Mouse (Mus musculus) cerebellum, postnatal 4 days (tissue): ENCODE data around the gene Gprc5d.

Experiments
- DNase-seq, 2 experiments: peaks; one replicate each; pipeline ENCODE4 v3.0.0; 2022; ENCODE audit warnings: low spot score in 2 of 2, mixed read lengths in 1 of 2

The Gprc5d gene

GRCm38 (mm10) chr6:135068221-135068620, 49.9 kb downstream of the Gprc5d start:
- DNase-seq = no peak

- DNase-seq = no peak
Observed at GRCm38 (mm10) chr6:135066795-135067445, 51.2 kb downstream of the Gprc5d start.

- DNase-seq = no peak
Observed at GRCm38 (mm10) chr6:135065236-135065957, 52.7 kb downstream of the Gprc5d start, which contains the start of gene Gprc5a. Gene Gprc5a (plus strand): TSS chr6:135065651.

DNA sequence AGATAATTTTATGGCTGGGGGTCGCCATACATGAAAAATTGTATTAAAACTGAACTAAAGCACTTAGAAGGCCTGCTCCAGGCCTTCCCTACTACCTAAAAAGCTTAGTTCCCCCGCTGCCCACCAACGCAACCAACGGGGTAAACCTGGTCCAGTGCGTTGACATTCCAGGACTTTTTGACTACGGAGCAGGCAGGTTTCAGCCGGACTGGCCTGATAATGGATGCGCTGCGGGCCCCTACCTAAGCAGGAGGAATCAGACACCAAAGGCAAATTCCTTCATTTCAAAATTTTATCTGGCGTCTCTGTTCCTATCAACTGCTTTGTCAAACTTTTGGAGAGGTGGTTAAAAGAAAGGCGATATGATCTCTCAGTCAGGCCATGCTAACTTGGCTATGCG, 53.5 kb downstream of the Gprc5d start:
- no peak for DNase-seq

DNA sequence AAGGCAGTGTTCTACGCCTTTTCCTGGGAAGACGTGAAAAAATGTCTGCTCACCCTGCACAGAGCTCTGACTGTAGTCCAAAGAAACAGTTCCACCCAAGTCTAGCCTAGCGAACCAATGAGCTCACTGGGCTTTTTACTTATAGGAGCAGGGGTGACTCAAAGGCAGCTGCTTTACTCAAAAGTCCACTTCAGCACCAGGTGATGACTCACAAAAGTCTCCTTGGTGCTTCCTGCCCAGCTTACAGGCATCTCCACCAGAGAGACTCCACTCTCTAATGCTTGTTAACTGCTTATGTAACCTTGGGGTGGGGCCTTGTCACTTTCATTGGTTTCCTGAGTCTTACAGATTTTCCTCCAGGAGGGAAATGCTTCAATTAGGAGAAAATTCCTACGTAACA, 57.4 kb downstream of the Gprc5d start:
- DNase-seq = no peak
